Mouse (Mus musculus) kidney, postnatal 14 days (tissue): Measurements from ENCODE around the gene Dbh.

Experiments used
- DNase-seq: peaks from one replicate; pipeline ENCODE4 v3.0.0; 2022; ENCODE audit warnings: mixed read lengths

Gene Dbh

DNA sequence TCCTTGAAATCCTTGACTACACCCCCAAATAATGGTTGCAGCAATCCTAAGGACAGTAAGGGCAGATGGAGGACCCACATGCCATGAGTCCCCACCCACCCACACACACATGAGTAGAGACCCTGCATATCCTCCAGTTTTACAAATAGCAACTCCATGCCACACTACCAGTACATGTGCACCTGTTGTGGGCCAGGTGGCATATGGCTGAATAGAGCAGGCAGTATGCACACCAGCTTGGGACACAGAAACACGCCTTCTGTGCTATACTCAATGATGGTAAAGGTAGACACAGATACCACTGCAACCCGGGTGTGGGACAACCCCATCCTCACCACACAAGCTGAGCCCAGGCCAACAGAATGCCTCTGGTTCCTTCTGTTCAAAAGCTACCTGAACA, 1.0 kb downstream of the Dbh start:
- DNase-seq, result no peak

- DNase-seq, result no peak
These were observed 2.0 kb downstream of the Dbh start for GRCm38 (mm10) chr2:27166999-27167398.

- no peak for DNase-seq
These were observed 9.2 kb downstream of the Dbh start for GRCm38 (mm10) chr2:27174242-27174641.

DNA sequence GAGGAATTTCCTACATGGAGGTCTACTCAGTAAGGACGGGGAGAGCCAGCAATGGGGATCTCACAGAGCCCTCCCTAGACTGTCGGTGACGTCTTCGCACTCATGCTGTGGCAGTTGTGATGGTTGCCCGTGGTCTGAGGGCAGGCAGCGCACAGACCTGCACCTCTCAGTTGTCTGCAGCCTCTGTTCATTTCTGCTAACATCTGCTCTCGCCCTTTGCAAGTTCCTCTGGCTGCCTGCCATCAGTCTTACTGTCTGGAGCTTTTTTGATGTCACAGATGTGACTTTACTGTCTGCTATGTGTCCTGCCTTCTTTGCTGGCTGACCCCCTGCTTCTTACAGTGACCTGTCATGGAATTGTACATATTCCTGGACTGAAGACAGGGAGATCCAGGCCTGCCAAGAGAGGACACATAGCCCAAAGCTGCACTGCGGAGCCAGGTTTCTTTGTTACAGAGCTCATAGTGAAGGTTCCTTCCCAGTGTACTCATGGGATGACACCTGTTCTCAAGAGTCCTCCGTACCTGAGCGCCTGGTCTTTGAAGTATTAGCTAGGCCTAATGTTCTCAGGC, 10.7 kb downstream of the Dbh start:
- DNase-seq, result peak; percentile 18

GRCm38 (mm10) chr2:27179101-27179500, 14.1 kb downstream of the Dbh start:
- no peak for DNase-seq

DNA sequence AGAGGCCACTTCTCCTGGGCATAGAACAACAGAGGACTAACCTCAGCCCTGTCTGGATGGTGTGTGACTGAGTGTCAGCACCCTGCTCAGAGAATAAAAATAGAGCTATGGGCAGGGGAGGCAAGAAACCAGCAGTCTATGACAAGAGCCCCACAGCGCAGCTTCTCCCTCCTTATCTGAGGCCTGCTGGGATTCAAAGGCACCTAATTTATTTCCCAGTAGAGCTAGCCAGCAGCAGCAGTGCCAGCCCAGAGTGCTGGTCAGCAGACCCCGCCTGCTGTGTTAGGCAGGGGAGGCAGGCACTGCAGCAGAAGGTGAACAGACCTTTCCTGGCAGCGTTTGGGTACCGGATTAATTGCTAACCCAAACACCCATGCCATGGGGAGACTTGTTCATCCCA, 16.9 kb downstream of the Dbh start:
- no peak for DNase-seq

DNA sequence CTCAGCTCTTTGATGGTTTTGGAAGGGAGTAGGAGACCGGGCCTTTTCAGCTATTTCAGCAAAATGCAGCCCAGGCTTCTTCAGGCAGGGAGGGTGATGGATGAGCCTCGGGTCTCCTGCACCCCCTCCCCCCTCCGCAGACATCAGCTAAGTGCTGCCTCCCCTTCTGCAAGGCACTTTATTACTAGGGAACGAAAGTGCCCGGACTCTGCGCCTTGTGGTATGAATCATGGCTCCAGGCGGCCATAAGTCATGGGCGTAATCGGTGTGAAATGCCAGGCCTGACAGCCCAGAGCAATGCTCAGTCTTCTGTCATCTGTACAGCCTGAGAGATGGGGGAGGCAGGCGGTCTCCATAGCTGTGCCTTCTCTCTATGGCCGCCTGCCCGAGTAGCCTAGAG, 18.7 kb downstream of the Dbh start:
- peak; percentile 13 for DNase-seq

DNA sequence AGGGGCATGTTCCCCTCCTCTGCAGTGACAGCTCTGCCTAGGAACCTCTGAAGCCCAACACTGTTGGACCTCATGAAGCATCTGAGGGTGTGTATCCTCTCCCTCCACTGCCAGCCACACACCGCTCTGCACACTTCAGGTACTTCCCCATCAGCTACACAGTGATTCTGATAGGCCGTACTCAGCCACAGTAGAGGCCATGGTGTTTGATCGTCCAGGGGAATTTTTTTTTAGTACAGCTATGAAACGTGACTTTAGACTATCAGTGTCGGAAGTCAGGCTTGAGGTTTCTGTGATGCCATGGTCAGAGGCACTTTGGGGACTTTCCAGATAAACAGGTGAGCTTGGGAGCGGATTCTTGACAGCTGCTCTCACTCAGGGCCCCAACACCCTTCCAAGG, 22.5 kb downstream of the Dbh start:
- DNase-seq, result no peak

DNA sequence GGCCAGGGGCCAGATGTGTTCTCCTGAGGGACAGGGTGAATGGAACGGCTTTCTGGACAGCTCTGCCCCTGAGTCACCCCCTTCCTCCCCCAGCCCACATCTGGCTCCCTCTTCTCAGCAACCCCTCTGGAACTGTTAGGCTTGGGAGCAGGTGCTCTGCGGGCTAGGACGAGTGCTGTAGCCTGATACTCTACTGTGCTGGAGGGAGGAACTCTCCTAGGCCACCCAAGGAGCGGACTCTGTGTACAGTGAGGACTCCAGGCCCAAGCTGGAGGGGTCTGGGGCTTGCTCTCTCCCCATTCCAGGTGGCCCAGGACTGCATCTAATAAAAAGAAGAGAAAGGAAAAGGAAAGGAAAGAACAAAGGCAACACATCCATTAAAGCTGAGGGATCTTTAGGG, 25.0 kb downstream of the Dbh start:
- no peak for DNase-seq

DNA sequence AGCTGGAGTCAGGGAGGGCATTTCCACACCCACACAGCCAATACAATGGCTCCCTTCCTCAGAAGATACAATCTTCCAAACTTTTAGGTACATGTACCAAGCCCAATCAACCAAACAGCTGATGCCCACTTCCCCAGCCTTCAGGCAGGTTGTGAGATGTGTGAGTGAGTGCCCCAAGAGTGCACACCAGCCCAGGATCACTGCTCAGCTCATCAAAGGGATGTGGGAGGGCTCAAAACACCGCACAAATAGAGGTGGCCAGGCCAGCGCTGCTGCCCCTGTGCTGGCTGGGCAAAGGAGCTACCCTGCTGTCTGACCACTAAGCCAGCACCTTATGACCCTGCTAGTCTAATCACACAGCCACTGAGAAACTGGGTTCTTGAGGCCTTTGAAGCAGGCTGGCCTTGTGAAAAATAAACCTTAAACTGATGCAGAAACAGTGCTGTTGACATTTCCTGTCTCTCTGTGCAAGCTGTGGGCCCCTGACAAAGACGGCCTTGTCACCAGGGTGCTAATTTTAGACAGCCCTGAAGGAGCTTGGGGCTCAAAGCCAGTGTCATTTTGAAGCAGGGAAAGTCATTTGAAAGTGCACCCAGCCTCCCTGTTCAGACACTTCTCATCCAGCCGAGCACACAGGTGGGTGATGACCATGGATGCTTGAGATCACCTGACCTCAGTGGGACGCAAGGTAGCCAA, 33.7 kb downstream of the Dbh start:
- DNase-seq, result no peak

DNA sequence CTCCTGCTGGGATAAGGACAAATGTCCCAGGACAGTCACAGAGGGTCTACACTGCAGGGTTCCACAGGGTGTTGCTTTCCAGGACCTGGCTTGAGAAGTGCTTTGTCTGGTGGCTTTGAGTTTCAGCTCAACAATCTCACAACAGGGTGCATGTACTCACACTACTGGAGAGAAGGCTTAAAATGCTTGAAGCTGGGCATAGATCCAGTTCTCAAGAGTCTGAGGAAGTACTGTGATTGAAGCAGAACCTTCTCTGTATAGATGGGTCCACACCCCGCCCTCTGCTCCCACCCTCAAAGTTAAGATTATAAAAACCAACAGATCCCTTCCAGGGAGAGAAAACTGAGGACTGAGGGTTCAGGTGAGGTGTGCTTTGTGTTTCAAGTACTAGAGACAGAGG, 35.6 kb downstream of the Dbh start:
- no peak for DNase-seq

- no peak for DNase-seq
These were observed 40.6 kb downstream of the Dbh start for GRCm38 (mm10) chr2:27205666-27206065.

DNA sequence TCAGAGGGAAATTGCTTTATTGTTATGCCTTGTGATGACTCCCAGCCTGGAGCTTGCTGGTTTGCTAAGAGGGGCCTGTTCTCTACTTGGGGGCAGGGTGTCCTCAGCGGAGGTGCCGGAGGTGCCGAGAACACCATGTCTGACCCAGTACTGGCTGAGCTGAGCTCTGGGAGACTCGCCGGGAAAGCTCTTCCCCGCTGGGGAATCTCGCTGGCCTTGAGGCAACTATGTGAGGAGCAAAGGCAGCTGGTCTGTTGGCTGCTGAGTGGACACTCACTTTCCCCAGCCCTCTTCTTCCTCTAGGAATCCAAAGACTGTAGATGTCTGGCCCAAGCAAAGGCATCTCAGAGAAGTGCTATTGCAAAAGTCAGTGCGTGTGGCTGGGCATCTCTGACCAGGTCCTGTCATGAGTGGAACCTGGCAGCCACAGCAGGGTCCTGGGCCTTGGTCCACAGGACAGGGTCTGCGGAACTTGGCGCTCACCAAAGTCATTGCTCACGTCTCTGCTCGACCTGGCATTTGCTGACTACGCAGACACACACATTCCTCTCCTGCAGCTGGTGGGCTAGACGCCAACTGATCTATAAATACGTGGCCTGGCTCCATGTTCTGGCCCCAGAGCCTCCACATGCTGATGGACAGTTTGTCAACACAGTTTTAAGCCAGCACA, 41.2 kb downstream of the Dbh start:
- DNase-seq, result peak; percentile 58

- peak; percentile 45 for DNase-seq
These were observed 42.1 kb downstream of the Dbh start for GRCm38 (mm10) chr2:27207126-27207525.

GRCm38 (mm10) chr2:27209370-27209769, 44.3 kb downstream of the Dbh start:
- no peak for DNase-seq

DNA sequence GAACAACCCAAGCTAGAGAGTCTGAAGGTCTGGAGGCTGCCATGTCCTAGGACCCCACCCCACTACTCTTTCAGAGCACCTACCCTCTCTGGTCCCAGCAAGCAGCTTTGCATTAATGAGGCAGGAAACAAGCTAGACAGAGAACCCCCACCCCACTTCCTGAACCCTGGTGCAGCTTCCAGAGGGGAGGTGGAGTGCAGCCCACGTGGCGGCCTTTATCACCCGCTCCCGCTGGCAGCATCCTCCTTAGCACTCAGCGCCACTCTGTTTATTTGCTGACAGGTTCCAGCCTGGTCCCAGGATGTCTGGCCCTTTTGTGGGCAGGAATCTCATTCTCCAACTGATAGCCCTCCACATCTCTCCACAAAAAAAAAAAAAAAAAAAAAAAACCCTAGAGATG, 44.8 kb downstream of the Dbh start:
- peak; percentile 57 for DNase-seq

DNA sequence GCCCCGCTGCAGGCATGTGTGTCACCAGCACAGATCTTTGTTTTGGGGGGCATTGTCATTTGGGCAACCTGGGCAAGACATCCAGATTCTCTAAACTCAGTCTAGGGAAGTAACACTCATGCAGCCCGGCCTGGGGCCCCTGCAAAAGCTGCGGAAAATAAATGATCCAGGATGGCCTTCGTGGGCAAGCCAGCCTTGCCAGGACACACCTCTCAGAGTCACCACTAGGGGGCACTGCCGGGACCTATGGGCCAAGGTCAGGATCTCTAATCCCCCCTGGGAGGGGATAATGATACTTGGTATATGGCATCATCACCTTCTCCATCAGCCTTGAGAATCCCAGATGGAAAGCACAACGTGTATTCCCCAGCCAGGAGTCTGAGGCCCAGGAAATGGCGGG, 45.2 kb downstream of the Dbh start:
- DNase-seq, result peak; percentile 49

GRCm38 (mm10) chr2:27210676-27211210, 45.7 kb downstream of the Dbh start:
- no peak for DNase-seq

DNA sequence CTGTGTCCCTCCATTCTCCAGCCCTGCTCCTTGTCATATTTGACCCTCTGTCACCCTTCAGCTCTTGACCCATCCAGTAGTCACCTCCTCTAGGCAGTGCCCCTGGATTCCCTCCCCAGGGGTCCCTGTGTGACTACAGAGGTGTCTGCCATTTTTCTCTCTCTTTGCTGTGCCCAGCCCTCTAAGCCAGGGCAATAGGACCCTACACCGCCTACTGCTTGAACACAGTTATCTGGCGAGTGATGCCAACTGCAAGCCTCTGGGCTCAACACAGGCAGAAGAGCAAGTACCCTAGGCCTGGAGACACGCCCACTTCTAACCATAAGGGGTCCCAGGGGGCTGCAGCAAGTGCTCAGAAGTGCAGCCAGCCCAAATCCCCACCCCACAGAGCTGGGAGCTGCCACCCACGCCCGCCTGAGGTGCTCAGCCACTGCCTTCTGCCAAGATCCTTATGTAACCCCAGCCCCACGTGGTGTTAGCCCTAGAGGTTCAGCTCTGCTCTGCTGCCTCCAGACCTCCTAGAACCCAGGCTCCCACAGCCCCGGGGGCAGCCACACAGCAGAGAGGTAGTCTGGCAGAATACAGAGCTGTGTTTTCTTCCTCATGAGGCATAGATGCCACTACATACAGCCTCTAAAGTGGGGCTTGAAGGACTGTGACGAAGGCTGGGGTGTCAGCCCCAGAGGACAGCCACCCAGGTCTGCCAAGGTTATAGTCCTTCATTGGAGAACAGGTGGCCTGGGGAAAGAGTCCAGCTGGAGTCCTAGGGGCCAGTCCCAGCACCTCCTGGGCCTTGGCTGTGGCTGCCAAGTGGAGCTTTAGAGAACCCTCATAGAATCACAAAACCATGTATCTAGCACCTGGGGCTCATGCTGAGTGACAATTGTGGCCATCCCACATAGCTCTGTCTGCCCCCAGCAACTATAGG, 47.2 kb downstream of the Dbh start:
- peak; percentile 50 for DNase-seq

DNA sequence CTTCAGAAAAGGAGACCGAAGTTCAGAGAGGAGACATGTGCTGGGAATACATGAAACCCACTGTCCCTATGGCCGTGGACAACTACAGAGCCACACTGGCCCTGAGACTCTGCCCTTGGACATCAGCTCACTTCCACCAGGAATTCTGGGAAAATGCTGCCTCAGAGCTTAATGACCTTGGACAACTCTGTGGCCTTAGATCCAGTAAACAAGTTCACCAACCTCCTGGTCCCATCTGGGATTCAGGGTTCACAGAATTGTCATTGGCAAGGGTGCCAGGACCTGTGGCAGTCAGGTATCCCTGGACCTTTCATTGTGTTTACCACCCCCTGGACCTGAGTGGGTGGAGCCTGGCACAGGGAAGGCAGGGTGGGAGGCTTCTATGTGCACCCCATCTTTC, 50.5 kb downstream of the Dbh start:
- no peak for DNase-seq

DNA sequence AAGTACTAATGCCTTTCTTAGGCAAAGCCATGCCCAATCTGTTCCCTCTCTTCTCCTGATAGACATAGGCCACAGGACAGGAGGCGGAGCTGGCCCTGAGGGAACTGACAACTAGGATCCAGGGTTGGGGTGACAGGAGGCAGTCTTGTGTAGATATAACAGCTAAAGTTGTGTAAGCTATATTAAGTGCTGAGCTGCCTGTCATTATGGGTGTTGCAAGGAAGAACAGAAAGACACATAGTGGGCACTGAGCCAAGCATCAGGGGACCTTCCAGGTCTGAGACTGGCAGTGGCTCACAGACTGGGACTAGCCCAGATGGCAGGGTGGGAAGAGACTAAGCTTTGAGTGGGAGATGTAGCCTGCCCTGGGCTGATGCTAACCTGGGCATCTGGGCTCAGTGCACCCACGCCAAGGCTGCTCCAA, 53.1 kb downstream of the Dbh start:
- DNase-seq, result no peak

DNA sequence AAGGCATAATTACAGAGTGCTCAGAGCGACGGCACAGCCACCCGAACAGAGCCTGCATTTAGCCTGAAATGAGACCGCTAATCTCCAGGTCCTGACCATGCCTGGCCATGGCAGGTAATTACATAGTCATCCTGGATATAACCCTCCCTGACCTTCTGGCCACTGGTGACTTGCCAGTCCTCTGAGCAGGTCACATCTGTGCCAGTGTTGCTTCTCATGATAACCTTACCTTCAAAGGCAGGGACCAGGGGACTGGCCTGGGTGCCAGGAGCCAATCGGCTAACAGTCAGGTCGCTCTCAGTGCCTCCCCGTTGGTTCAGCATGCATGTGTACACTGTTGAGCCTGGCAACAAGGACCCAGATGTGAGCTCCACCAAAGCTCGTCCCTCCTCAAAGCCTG, 53.5 kb downstream of the Dbh start:
- DNase-seq, result no peak

- no peak for DNase-seq
These were observed 58.0 kb downstream of the Dbh start for GRCm38 (mm10) chr2:27223012-27223421.
